Mouse (Mus musculus) CH12.LX (cell line): ENCODE measurements around the gene Fam107b. TPM values are rescaled to one million over a fixed set of nuclear protein-coding genes. Genes with fewer than 3 reads are reported as not detected.

Experiments
- DNase-seq: peaks from one replicate; pipeline ENCODE4 v3.0.0-alpha.2; 2013; ENCODE audit errors: extremely low read depth
- H3K27ac ChIP-seq: 2 replicates; pipeline ENCODE4 v1.5.1; 2012; ENCODE audit warnings: low read depth, mild to moderate bottlenecking, control low read depth, moderate library complexity; ENCODE audit not compliant: insufficient read depth
- H3K27me3 ChIP-seq: replicated peaks from 2 replicates; pipeline ENCODE3; 2012; ENCODE audit warnings: inconsistent platforms
- H3K36me3 ChIP-seq, 2 experiments: replicated peaks in 1 of 2; 2 replicates each; pipeline versions ENCODE3 to v1.6.1; 2012; ENCODE audit warnings: inconsistent platforms in 1 of 2, low read length in 1 of 2, mild to moderate bottlenecking in 1 of 2, mixed read lengths in 1 of 2, moderate library complexity in 1 of 2; ENCODE audit not compliant: control insufficient read depth in 1 of 2, insufficient read depth in 1 of 2
- H3K4me1 ChIP-seq, 2 experiments: 2 replicates each; pipeline ENCODE4 v1.6.1; 2012; ENCODE audit warnings: inconsistent platforms in 1 of 2, moderate library complexity in 1 of 2; ENCODE audit not compliant: insufficient read depth in 2 of 2, control insufficient read depth in 1 of 2
- H3K4me2 ChIP-seq: 2 replicates; pipeline ENCODE4 v1.6.1; 2012; ENCODE audit warnings: low read depth, mild to moderate bottlenecking, control low read depth; ENCODE audit not compliant: poor library complexity, insufficient read depth, severe bottlenecking
- H3K4me3 ChIP-seq, 3 experiments: fragments of 150-350 bp in 1 of 3; sonication (generic) in 1 of 3; replicated peaks in 1 of 3; 2 replicates each; pipeline versions ENCODE3 to v1.5.1; 2011 to 2012; ENCODE audit warnings: low read depth in 2 of 3, low read length in 2 of 3, mild to moderate bottlenecking in 2 of 3, moderate library complexity in 2 of 3, control low read depth in 1 of 3, improper control_type of control experiment in 1 of 3, inconsistent platforms in 1 of 3, mixed read lengths in 1 of 3; ENCODE audit not compliant: poor library complexity in 1 of 3
- H3K79me2 ChIP-seq: replicated peaks from 2 replicates; pipeline ENCODE4 v1.6.1; 2012; ENCODE audit warnings: mild to moderate bottlenecking, moderate library complexity; ENCODE audit not compliant: control insufficient read depth, poor library complexity, insufficient read depth, severe bottlenecking; ENCODE audit errors: extremely low read depth
- H3K9ac ChIP-seq: 2 replicates; pipeline ENCODE4 v1.6.1; 2012; ENCODE audit warnings: low read depth, mild to moderate bottlenecking, control low read depth, moderate library complexity; ENCODE audit not compliant: insufficient read depth
- H3K9me3 ChIP-seq: replicated peaks from 2 replicates; pipeline ENCODE3; 2012; ENCODE audit warnings: low read length, inconsistent platforms, mixed read lengths
- BHLHE40 ChIP-seq: IDR thresholded peaks from 2 replicates; pipeline ENCODE4 v1.6.1; 2011; ENCODE audit warnings: mild to moderate bottlenecking, low read depth, low read length, improper control_type of control experiment
- CHD1 ChIP-seq: IDR thresholded peaks from 2 replicates; pipeline ENCODE4 v1.6.1; 2012; ENCODE audit warnings: low read depth, low read length, improper control_type of control experiment, inconsistent platforms
- CHD2 ChIP-seq: IDR thresholded peaks from 2 replicates; pipeline ENCODE4 v1.6.1; 2011; ENCODE audit warnings: low read length, improper control_type of control experiment
- EP300 ChIP-seq: IDR thresholded peaks from 2 replicates; pipeline ENCODE4 v1.6.1; 2011; ENCODE audit warnings: low read length, improper control_type of control experiment
- GABPA ChIP-seq: IDR thresholded peaks from 2 replicates; pipeline ENCODE4 v1.6.1; 2012; ENCODE audit warnings: low read depth, low read length, improper control_type of control experiment, inconsistent platforms; ENCODE audit not compliant: insufficient replicate concordance
- HCFC1 ChIP-seq: IDR thresholded peaks from 2 replicates; pipeline ENCODE4 v1.6.1; 2012; ENCODE audit warnings: low read depth, mild to moderate bottlenecking, inconsistent platforms, low read length, improper control_type of control experiment
- IRF4 ChIP-seq: IDR thresholded peaks from 2 replicates; pipeline ENCODE4 v1.6.1; 2014; ENCODE audit warnings: low read depth, mild to moderate bottlenecking, inconsistent platforms, low read length, improper control_type of control experiment
- MAFK ChIP-seq: IDR thresholded peaks from 2 replicates; pipeline ENCODE4 v1.6.1; 2011; ENCODE audit warnings: low read length, improper control_type of control experiment; ENCODE audit not compliant: insufficient replicate concordance
- MAX ChIP-seq: IDR thresholded peaks from 2 replicates; pipeline ENCODE4 v1.6.1; 2011; ENCODE audit warnings: low read length, improper control_type of control experiment
- MEF2A ChIP-seq: IDR thresholded peaks from 2 replicates; pipeline ENCODE4 v1.6.1; 2014; ENCODE audit warnings: low read depth, mild to moderate bottlenecking, inconsistent platforms, low read length, improper control_type of control experiment, borderline replicate concordance
- MXI1 ChIP-seq: IDR thresholded peaks from 2 replicates; pipeline ENCODE4 v1.6.1; 2011; ENCODE audit warnings: mild to moderate bottlenecking, low read depth, low read length, improper control_type of control experiment
- MYC ChIP-seq: IDR thresholded peaks from 2 replicates; pipeline ENCODE4 v1.6.1; 2011; ENCODE audit warnings: low read depth, mild to moderate bottlenecking, improper control_type of control experiment, low read length
- NELFE ChIP-seq: IDR thresholded peaks from 2 replicates; pipeline ENCODE4 v1.6.1; 2011; ENCODE audit warnings: low read depth, low read length, improper control_type of control experiment
- PAX5 ChIP-seq: IDR thresholded peaks from 2 replicates; pipeline ENCODE4 v1.6.1; 2012; ENCODE audit warnings: low read length, inconsistent platforms, mixed read lengths
- POLR2A ChIP-seq: IDR thresholded peaks from 2 replicates; pipeline ENCODE4 v1.6.1; 2011; ENCODE audit warnings: low read depth, mild to moderate bottlenecking, improper control_type of control experiment, low read length
- RAD21 ChIP-seq: IDR thresholded peaks from 2 replicates; pipeline ENCODE4 v1.6.1; 2011; ENCODE audit warnings: low read depth, mild to moderate bottlenecking, low read length, improper control_type of control experiment, moderate library complexity
- RCOR1 ChIP-seq: conservative IDR thresholded peaks from 2 replicates; pipeline ENCODE4 v1.6.1; 2012; ENCODE audit warnings: low read depth, mild to moderate bottlenecking, inconsistent platforms, low read length, improper control_type of control experiment
- SMC3 ChIP-seq: IDR thresholded peaks from 2 replicates; pipeline ENCODE4 v1.6.1; 2011; ENCODE audit warnings: low read depth, low read length, improper control_type of control experiment
- TBP ChIP-seq: conservative IDR thresholded peaks from 2 replicates; pipeline ENCODE4 v1.6.1; 2011; ENCODE audit warnings: low read depth, low read length, improper control_type of control experiment
- TCF12 ChIP-seq: IDR thresholded peaks from 2 replicates; pipeline ENCODE4 v1.6.1; 2014; ENCODE audit warnings: low read depth, mild to moderate bottlenecking, inconsistent platforms, low read length, improper control_type of control experiment
- USF1 ChIP-seq: IDR thresholded peaks from 2 replicates; pipeline ENCODE4 v1.6.1; 2014; ENCODE audit warnings: low read depth, mild to moderate bottlenecking, inconsistent platforms, low read length, improper control_type of control experiment
- ZKSCAN1 ChIP-seq: IDR thresholded peaks from 2 replicates; pipeline ENCODE4 v1.6.1; 2012; ENCODE audit warnings: low read depth, inconsistent platforms, low read length, improper control_type of control experiment, borderline replicate concordance
- ZNF384 ChIP-seq: IDR thresholded peaks from 2 replicates; pipeline ENCODE4 v1.6.1; 2012; ENCODE audit warnings: low read depth, low read length, improper control_type of control experiment, inconsistent platforms
- dilution Hi-C: fragments of 300-500 bp; cut with MboI; formaldehyde crosslinking; loops from 2 replicates; pipeline ENCODE4 v1.14.3; 2020; ENCODE audit warnings: low sequenced_read_pairs; ENCODE audit not compliant: extremely low pct_unique_long_range_greater_than_20kb, extremely low pct_ligation_motif_present
- in situ Hi-C: fragments of 300-500 bp; cut with MboI; formaldehyde crosslinking; loops from 3 replicates; pipeline ENCODE4 v1.14.3; 2019; ENCODE audit warnings: low sequenced_read_pairs, low pct_ligation_motif_present, low pct_unique_long_range_greater_than_20kb, mixed read lengths
- polyA plus RNA-seq: library from polyadenylated mRNA; unstranded; fragments of >175 nt; gene quantifications from 2 replicates; pipeline ENCODE4 v1.2.1, GENCODE M21; 2012; ENCODE audit warnings: low read depth; ENCODE audit not compliant: insufficient read length
- total RNA-seq, 2 experiments: library from RNA; depleted of rRNA; stranded (reverse); fragments of 300-350 nt in 1 of 2; fragments of >200 nt in 1 of 2; gene quantifications; 2 replicates each; pipeline ENCODE4 v1.2.3; 2012 to 2014

Gene Fam107b
- total and polyA plus RNA-seq, 3 experiments, result 42.6 to 113 (median 71.7) TPM

- Histone ChIP-seq H3K4me3 (no peak overlapping the region), H3K36me3 (no peaks in the 10 kb centered on the region), H3K27me3 (no peaks in the 10 kb centered on the region), H3K79me2 (no peaks in the 10 kb centered on the region), H3K4me2 (no peak overlapping the region), H3K4me1 (peaks cover 12 to 25% of the 10 kb centered on the region in 2 experiments; a peak in 3 of 4 replicates), H3K9me3 (no peaks in the 10 kb centered on the region), H3K9ac (no peak overlapping the region), H3K27ac (no peak overlapping the region)
- no peak for DNase-seq
- TF ChIP-seq POLR2A (no peak), NELFE (no peak), IRF4 (no peak), MYC (no peak), HCFC1 (no peak), USF1 (no peak), TCF12 (no peak), TBP (no peak), PAX5 (no peak), EP300 (no peak), SMC3 (no peak), CHD2 (no peak), MXI1 (no peak), MAX (no peak), RCOR1 (no peak), ZNF384 (no peak), MAFK (no peak)
- dilution Hi-C loops (no loop called here), in situ Hi-C loops (no loop called here)
Observed at GRCm38 (mm10) chr2:3576346-3576745, 6.1 kb downstream of the Fam107b start.

DNA sequence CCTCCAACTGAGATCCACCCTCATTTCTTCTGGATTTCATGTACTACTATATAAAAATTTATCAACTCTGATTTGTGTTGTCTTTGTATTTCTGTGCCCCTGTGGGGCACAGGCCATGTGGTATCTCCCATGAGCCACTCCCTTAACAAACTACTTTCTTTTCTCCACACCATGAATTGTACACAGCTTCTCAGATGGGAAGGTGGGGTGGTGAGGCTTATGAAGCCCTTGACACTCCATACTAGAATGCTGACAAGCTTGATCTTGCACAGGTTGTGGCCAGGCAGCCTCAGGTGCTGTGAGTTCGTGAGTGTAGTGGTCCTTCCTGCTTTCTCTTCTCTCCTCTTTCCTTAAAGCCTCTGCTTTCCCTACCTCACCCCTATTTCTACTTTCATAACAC is 6.9 kb downstream of the Fam107b start:
- no peak for DNase-seq
- H3K9me3 ChIP-seq, result no peaks in the 10 kb centered on the region
- dilution Hi-C loops (no loop called here), in situ Hi-C loops (no loop called here)
- no peak for TF ChIP-seq RAD21
- TF ChIP-seq BHLHE40, result no peak
- TF ChIP-seq GABPA, result no peak
- TF ChIP-seq SMC3, result no peak
- TF ChIP-seq MAX, result no peak
- no peak for TF ChIP-seq USF1
- TF ChIP-seq CHD1, result no peak
- no peak for TF ChIP-seq ZKSCAN1
- no peak for TF ChIP-seq MEF2A
- no peak overlapping the region for H3K4me2 ChIP-seq
- H3K79me2 ChIP-seq, result no peaks in the 10 kb centered on the region
- H3K27ac ChIP-seq, result no peak overlapping the region
- H3K36me3 ChIP-seq, result no peaks in the 10 kb centered on the region
- no peak overlapping the region for H3K4me3 ChIP-seq
- no peak overlapping the region for H3K9ac ChIP-seq
- H3K4me1 ChIP-seq, result peaks cover 12 to 25% of the 10 kb centered on the region in 2 experiments; a peak in 3 of 4 replicates
- no peaks in the 10 kb centered on the region for H3K27me3 ChIP-seq
